Mouse (Mus musculus): ENCODE measurements around the gene Zfand6. TPM values are rescaled to one million over a fixed set of nuclear protein-coding genes. Genes with fewer than 3 reads are reported as not detected.

The Zfand6 gene
- polyA plus RNA-seq, 1 experiment: 47.8 TPM

- TF ChIP-seq CTCF (IDR thresholded peaks at IDR 0.05; ENCODE audit: extremely low read depth, insufficient read depth, insufficient read length, insufficient replicate concordance): no peak
- Histone ChIP-seq H3K27me3 (ENCODE audit: control insufficient read depth, insufficient read depth, low read length) (no peaks in the 10 kb centered on the region), H3K4me3 (ENCODE audit: extremely low read depth, insufficient read depth, insufficient read length) (no peak overlapping the region), H3K4me1 (ENCODE audit: control insufficient read depth, insufficient read depth, insufficient read length) (no peaks in the 10 kb centered on the region; the same call in 1 of the 2 replicates), H3K27ac (ENCODE audit: insufficient read depth, low read length) (no peak overlapping the region), H3K36me3 (ENCODE audit: control insufficient read depth, insufficient read depth, low read length) (no peaks in the 10 kb centered on the region)
- DNase-seq (ENCODE audit: low read depth in 1 of 2, low spot score in 2 of 2): no peak
- 71% methylated on average over 3 of the region's 3 CpGs for WGBS
Measured at GRCm38 (mm10) chr7:84596633-84597032, 93.1 kb downstream of the Zfand6 start.

- DNase-seq (ENCODE audit: low read depth in 1 of 2, low spot score in 2 of 2): no peak
- no peak overlapping the region for H3K27ac ChIP-seq (ENCODE audit: insufficient read depth, low read length)
- no peak overlapping the region for H3K4me3 ChIP-seq (ENCODE audit: extremely low read depth, insufficient read depth, insufficient read length)
- TF ChIP-seq POLR2A (IDR thresholded peaks at IDR 0.05; ENCODE audit: low read depth, low read length) (no peak), CTCF (IDR thresholded peaks at IDR 0.05; ENCODE audit: extremely low read depth, insufficient read depth, insufficient read length, insufficient replicate concordance) (no peak)
- H3K36me3 ChIP-seq (ENCODE audit: control insufficient read depth, insufficient read depth, low read length): no peaks in the 10 kb centered on the region
- no peaks in the 10 kb centered on the region; the same call in 1 of the 2 replicates for H3K4me1 ChIP-seq (ENCODE audit: control insufficient read depth, insufficient read depth, insufficient read length)
- no peaks in the 10 kb centered on the region for H3K27me3 ChIP-seq (ENCODE audit: control insufficient read depth, insufficient read depth, low read length)
- 83% methylated on average over 3 of the region's 3 CpGs for WGBS
Measured at GRCm38 (mm10) chr7:84596002-84596401, 93.8 kb downstream of the Zfand6 start.

GRCm38 (mm10) chr7:84594917-84595303 is 94.8 kb downstream of the Zfand6 start:
- H3K36me3 ChIP-seq (ENCODE audit: control insufficient read depth, insufficient read depth, low read length): no peaks in the 10 kb centered on the region
- no peaks in the 10 kb centered on the region; the same call in 1 of the 2 replicates for H3K4me1 ChIP-seq (ENCODE audit: control insufficient read depth, insufficient read depth, insufficient read length)
- TF ChIP-seq CTCF (IDR thresholded peaks at IDR 0.05; ENCODE audit: extremely low read depth, insufficient read depth, insufficient read length, insufficient replicate concordance) (no peak), POLR2A (IDR thresholded peaks at IDR 0.05; ENCODE audit: low read depth, low read length) (no peak)
- DNase-seq (ENCODE audit: low read depth in 1 of 2, low spot score in 2 of 2): no peak
- H3K4me3 ChIP-seq (ENCODE audit: extremely low read depth, insufficient read depth, insufficient read length): no peak overlapping the region
- H3K27me3 ChIP-seq (ENCODE audit: control insufficient read depth, insufficient read depth, low read length): no peaks in the 10 kb centered on the region
- H3K27ac ChIP-seq (ENCODE audit: insufficient read depth, low read length): no peak overlapping the region

- peak; percentile 18 to 60 for DNase-seq (ENCODE audit: low read depth in 1 of 2, low spot score in 2 of 2)
- no peaks in the 10 kb centered on the region for H3K27me3 ChIP-seq (ENCODE audit: control insufficient read depth, insufficient read depth, low read length)
- TF ChIP-seq CTCF (IDR thresholded peaks at IDR 0.05; ENCODE audit: extremely low read depth, insufficient read depth, insufficient read length, insufficient replicate concordance): peak; percentile 41; the same call in 1 of the 2 replicates
- no peak for TF ChIP-seq POLR2A (IDR thresholded peaks at IDR 0.05; ENCODE audit: low read depth, low read length)
- H3K4me3 ChIP-seq (ENCODE audit: extremely low read depth, insufficient read depth, insufficient read length): no peak overlapping the region
- H3K27ac ChIP-seq (ENCODE audit: insufficient read depth, low read length): no peak overlapping the region
- 42% methylated on average over 8 of the region's 8 CpGs for WGBS
- H3K36me3 ChIP-seq (ENCODE audit: control insufficient read depth, insufficient read depth, low read length): no peaks in the 10 kb centered on the region
- no peaks in the 10 kb centered on the region; the same call in 1 of the 2 replicates for H3K4me1 ChIP-seq (ENCODE audit: control insufficient read depth, insufficient read depth, insufficient read length)
Measured at GRCm38 (mm10) chr7:84594087-84594916, 95.5 kb downstream of the Zfand6 start.

DNA sequence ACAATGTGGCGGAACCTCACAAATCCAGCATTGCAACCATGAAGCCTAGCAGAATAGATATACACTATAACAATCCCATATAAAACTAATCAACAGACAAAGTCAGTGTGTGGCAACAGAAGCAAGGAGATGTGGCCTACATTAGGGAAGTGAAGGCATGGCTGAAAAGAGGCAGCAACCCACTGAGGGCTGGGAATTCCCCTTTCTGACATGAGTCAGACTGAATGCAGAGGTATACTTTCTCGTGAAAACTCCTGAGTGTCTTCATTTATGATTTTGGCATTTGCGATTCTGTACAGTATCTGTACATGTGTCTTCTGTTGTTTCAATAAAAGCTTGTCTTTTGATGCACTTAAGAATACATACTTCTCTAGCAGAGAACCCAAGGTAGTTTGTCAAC is 98.4 kb downstream of the Zfand6 start:
- no peaks in the 10 kb centered on the region for H3K27me3 ChIP-seq (ENCODE audit: control insufficient read depth, insufficient read depth, low read length)
- H3K4me1 ChIP-seq (ENCODE audit: control insufficient read depth, insufficient read depth, insufficient read length): no peaks in the 10 kb centered on the region; the same call in 1 of the 2 replicates
- no peak overlapping the region for H3K27ac ChIP-seq (ENCODE audit: insufficient read depth, low read length)
- 57% methylated on average over 3 of the region's 3 CpGs for WGBS
- no peak for DNase-seq (ENCODE audit: low read depth in 1 of 2, low spot score in 2 of 2)
- no peak overlapping the region for H3K4me3 ChIP-seq (ENCODE audit: extremely low read depth, insufficient read depth, insufficient read length)
- no peaks in the 10 kb centered on the region for H3K36me3 ChIP-seq (ENCODE audit: control insufficient read depth, insufficient read depth, low read length)
- TF ChIP-seq POLR2A (IDR thresholded peaks at IDR 0.05; ENCODE audit: low read depth, low read length) (no peak), CTCF (IDR thresholded peaks at IDR 0.05; ENCODE audit: extremely low read depth, insufficient read depth, insufficient read length, insufficient replicate concordance) (no peak)

- Histone ChIP-seq H3K27me3 (ENCODE audit: control insufficient read depth, insufficient read depth, low read length) (no peaks in the 10 kb centered on the region), H3K27ac (ENCODE audit: insufficient read depth, low read length) (no peak overlapping the region), H3K36me3 (ENCODE audit: control insufficient read depth, insufficient read depth, low read length) (no peaks in the 10 kb centered on the region), H3K4me1 (ENCODE audit: control insufficient read depth, insufficient read depth, insufficient read length) (no peaks in the 10 kb centered on the region; the same call in 1 of the 2 replicates), H3K4me3 (ENCODE audit: extremely low read depth, insufficient read depth, insufficient read length) (no peak overlapping the region)
- 85% methylated on average over 2 of the region's 2 CpGs for WGBS
- TF ChIP-seq CTCF (IDR thresholded peaks at IDR 0.05; ENCODE audit: extremely low read depth, insufficient read depth, insufficient read length, insufficient replicate concordance) (no peak), POLR2A (IDR thresholded peaks at IDR 0.05; ENCODE audit: low read depth, low read length) (no peak)
- no peak for DNase-seq (ENCODE audit: low read depth in 1 of 2, low spot score in 2 of 2)
Measured at GRCm38 (mm10) chr7:84590622-84591021, 99.1 kb downstream of the Zfand6 start.
